Comparison of ENCODE assay signal across 20 mouse cellular contexts in genomic region chr17:27072363-27072762, GRCm38 (mm10). TPM values are rescaled to one million over a fixed set of nuclear protein-coding genes. Genes with fewer than 3 reads are reported as not detected.
DNase-seq lines count a peak whose midpoint lies in the region; ATAC-seq lines count a peak whose summit lies in the region.
"Had no signal": no experiment of that assay in that cellular context is flagged by ENCODE, and none has a peak within 500 bp of the region (broad histone marks: within the 10 kb centered on the region; RNA-seq: fewer than 3 reads in every experiment).

No protein-coding gene starts in this region.

- DNase-seq in cerebellum, adult 9-11 months, result peak; percentile 58
- DNase-seq in right cerebral cortex, adult 18-20 months, result peak; percentile 51
- DNase-seq in right cerebral cortex, postnatal 4 days, result no peak
- DNase-seq in right cerebral cortex, adult 2 months (ENCODE audit: low spot score in 2 of 2), result peak; percentile 28 to 52
- DNase-seq in thymus, postnatal 10 days (ENCODE audit: low spot score in 2 of 2), result no peak
- DNase-seq: heart, adult 11 months; kidney, postnatal 14 days; layer of hippocampus, adult 9-11 months had no signal

- no peaks in the 10 kb centered on the region for H3K36me3 ChIP-seq in hindbrain, embryonic 12.5 days
- H3K36me3 ChIP-seq: embryonic facial prominence, embryonic 10.5 days; embryonic facial prominence, embryonic 15.5 days; forebrain, embryonic 12.5 days; heart, embryonic 15.5 days; stomach, embryonic 15.5 days had no signal

- H3K9ac ChIP-seq in hindbrain, embryonic 12.5 days, result no peak overlapping the region
- H3K9ac ChIP-seq: embryonic facial prominence, embryonic 15.5 days; forebrain, embryonic 12.5 days; forebrain, postnatal 0 days; heart, embryonic 15.5 days; liver, embryonic 14.5 days; stomach, embryonic 15.5 days had no signal

- no peaks in the 10 kb centered on the region for H3K27me3 ChIP-seq in hindbrain, embryonic 12.5 days
- H3K27me3 ChIP-seq: embryonic facial prominence, embryonic 15.5 days; forebrain, embryonic 12.5 days; heart, embryonic 15.5 days; stomach, embryonic 15.5 days had no signal

- H3K4me2 ChIP-seq in hindbrain, embryonic 12.5 days (replicated peaks), result no peak overlapping the region
- H3K4me2 ChIP-seq: embryonic facial prominence, embryonic 15.5 days; forebrain, embryonic 12.5 days; heart, embryonic 15.5 days; stomach, embryonic 15.5 days had no signal

- no peak overlapping the region for H3K4me3 ChIP-seq in hindbrain, embryonic 12.5 days
- H3K4me3 ChIP-seq: embryonic facial prominence, embryonic 10.5 days; embryonic facial prominence, embryonic 15.5 days; forebrain, embryonic 12.5 days; heart, embryonic 10.5 days; heart, embryonic 15.5 days; left cerebral cortex, adult 2 months; stomach, embryonic 15.5 days had no signal

- H3K9me3 ChIP-seq in hindbrain, embryonic 12.5 days (replicated peaks), result no peaks in the 10 kb centered on the region
- H3K9me3 ChIP-seq: embryonic facial prominence, embryonic 10.5 days; embryonic facial prominence, embryonic 15.5 days; forebrain, embryonic 12.5 days; heart, embryonic 10.5 days; heart, embryonic 15.5 days; stomach, embryonic 15.5 days had no signal

- H3K27ac ChIP-seq in hindbrain, embryonic 12.5 days, result no peak overlapping the region
- H3K27ac ChIP-seq: embryonic facial prominence, embryonic 10.5 days; embryonic facial prominence, embryonic 15.5 days; forebrain, embryonic 12.5 days; heart, embryonic 10.5 days; heart, embryonic 15.5 days; left cerebral cortex, adult 2 months; liver, embryonic 14.5 days; stomach, embryonic 15.5 days had no signal

- no peak for ATAC-seq in cerebellum, adult (ENCODE audit: insufficient number of reproducible peaks, low FRiP score, low TSS enrichment)
- ATAC-seq in hindbrain, embryonic 12.5 days (ENCODE audit: low FRiP score), result no peak
- ATAC-seq: forebrain, postnatal 0 days; intestine, embryonic 16.5 days had no signal

- H3K4me1 ChIP-seq in hindbrain, embryonic 12.5 days, result peaks cover 15% of the 10 kb centered on the region

- WGBS in hindbrain, embryonic 12.5 days, result 93% methylated on average over 8 of the region's 8 CpGs

RNA-seq across cellular contexts. Expression of gene Itpr3, which starts 15.3 kb away (rescaled TPM):
- 2.5 and 2.8 TPM in 2 replicates for polyA plus RNA-seq in hindbrain, embryonic 12.5 days (2016; fragmentation: Nextera tagmentation; extraction: Ambion mirVana)

RNA-seq across cellular contexts. Expression of gene Bak1, which starts 43.6 kb away (rescaled TPM):
- polyA plus RNA-seq in hindbrain, embryonic 12.5 days (2016; fragmentation: Nextera tagmentation; extraction: Ambion mirVana), result 3.3 and 3.5 TPM in 2 replicates

Comparison
In these comparisons a context has a peak if more than half of its experiments do, and no peak if none do; other contexts are left out.
1. DNase-seq: peak in cerebellum, adult 9-11 months (single experiment), right cerebral cortex, adult 18-20 months (single experiment) and right cerebral cortex, adult 2 months (2 of 2); none in right cerebral cortex, postnatal 4 days (single experiment) and thymus, postnatal 10 days (0 of 2).